Mouse (Mus musculus): ENCODE measurements around the gene Ctbp1. TPM values are rescaled to one million over a fixed set of nuclear protein-coding genes. Genes with fewer than 3 reads are reported as not detected.
A peak's percentile ranks its signal among the peaks of the same experiment; 100 is the strongest.

Ctbp1 gene
- total RNA-seq, 2 experiments from 2014 or later = 242 to 244 TPM

DNA sequence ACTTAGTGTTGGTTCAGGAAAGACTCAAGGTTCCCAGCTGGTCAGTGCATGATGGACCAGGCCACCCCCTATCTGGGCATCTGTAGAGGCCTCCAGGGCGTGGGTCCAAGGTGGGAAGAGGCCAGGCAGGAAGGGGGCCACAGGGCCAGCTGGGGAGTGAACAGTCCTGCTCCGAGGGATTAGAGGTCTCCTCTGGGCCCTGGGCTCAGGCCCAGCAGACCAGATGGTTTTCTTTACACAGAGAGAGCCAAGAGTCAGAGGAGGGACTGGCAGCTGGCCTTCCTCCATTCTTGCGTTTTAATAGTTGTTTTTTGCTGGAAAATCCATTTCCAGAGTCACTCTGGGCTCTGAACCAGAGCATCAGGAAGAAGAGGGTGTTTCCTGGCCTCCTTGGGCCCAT is 29.1 kb downstream of the Ctbp1 start:
- DNase-seq (ENCODE audit: low spot score in 2 of 2) = peak; percentile 68 to 84

DNA sequence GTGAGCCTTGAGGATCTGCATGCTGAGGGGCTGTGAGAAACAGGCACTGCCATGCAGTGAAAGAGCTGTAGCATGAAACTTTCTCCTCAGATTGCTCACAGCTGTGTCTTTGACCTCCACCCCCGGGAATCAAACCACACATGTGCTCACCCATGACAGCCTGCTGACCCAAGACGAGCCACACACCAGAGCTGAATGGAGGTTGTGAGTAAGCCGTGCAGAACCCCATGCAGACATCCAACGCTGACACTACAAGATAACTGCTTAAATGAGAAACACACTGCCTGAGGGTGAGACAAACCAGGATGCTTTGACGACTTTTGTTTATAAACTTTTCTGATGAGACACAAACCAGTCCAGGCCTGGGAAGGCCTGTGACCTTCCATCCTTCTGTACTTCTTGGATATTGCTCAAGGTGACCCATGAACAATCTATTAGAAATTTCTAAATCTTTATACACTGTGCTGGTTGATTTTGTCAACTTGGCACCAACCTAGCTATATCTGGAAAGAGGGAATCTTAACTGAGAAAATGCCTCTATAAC is 30.3 kb downstream of the Ctbp1 start:
- DNase-seq (ENCODE audit: low spot score in 2 of 2) = no peak

DNA sequence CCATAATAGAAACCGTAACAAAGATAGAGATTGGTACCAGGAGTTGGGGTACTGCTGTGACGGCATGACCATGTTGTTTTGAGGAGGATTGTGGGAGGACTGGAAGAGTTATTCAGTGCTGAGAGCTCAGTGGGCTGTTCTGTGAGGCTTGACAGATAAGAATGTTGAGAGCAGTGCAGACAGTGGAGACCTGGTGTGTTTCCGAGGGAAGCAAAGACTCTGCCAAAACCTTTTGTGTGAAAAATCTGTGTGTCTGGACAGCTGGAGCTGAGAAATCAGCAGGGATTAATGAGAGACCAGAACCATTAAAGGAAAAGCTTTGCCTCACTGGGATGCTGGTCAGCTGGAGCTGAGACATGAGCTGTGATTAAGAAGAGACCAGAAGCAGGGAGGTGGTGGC is 34.9 kb downstream of the Ctbp1 start:
- peak in 1 of 2 experiments; percentile 21 for DNase-seq (ENCODE audit: low spot score in 2 of 2)

DNA sequence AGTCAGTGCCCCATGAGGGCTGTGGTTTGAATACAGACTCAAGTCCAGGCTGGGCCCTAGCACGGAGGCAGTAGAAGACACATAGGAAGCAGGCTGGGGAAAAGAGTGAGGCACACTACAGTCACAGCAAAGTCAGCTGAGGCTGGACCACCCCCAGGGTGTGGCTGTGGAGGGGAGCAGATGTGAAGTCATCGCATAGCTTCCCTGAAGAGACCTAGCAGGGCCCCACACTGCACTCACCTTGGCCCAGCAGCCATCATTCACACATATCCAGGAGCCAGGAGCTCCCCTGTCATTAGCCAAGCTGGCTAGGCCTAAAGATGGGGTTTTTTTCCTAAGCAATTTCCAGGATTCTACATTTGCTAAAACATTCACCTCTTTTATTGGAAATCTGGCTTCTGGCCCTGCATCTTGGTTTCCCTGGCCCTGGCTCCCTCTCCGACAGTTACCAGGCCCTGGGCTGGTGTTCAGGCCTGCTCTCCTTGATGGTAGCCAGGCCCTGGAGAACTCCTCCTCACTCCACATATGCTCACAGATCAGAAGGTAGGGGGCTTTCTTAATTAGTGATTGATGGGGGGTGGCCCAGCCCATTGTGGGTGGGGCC is 35.6 kb downstream of the Ctbp1 start:
- peak in 1 of 2 experiments; percentile 40 for DNase-seq (ENCODE audit: low spot score in 2 of 2)

DNA sequence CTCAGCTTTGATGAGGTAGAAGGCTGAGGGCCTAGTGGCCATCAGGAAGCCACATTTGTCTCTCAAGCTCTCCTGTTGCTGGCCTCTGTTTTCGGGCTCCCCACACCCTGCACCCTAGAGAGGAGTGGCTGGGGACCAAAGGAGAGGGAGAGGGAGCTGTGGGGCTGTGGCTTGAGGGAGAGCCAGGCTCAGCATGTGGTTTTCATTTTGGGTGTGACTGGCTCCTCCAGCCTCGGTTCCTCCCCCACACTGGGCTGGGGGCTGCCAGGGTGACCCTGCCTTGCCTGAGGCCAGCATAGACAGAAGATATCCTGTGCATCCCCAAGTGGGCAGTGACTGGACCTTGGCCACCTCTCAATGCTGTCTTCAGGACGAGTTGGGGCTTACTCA is 36.5 kb downstream of the Ctbp1 start:
- no peak for DNase-seq (ENCODE audit: low spot score in 2 of 2)

DNA sequence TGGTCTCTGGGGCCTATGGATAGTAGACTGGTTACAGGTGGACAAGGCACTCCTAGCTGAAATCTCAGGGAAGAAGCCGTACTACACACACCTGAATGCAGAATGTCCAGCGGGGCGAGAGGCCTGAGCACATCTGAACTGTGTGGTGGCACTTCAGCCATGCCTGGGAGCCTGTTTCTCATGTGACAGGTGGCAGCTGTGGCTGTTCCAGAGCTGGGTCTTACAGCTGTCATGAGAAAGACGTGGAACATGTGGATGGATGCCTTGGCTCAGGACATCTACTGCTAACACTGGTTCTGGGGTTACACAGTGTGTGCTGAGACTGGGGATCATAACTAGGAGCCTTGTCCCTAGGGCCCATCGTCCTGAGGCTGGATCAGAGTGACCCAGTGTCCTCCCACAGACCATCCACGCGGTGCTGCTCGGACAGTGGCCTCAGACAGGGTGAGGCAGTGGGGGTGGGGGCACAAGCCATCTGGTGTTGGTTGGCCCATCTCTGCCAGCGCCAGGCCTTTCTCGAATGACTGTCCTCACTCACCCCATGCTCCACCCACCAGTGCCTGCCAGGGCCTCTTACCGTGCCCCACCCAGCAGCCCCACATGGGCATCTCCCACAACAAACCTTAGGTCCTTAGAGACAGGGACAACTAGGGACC is 37.1 kb downstream of the Ctbp1 start:
- peak in 1 of 2 experiments; percentile 58 for DNase-seq (ENCODE audit: low spot score in 2 of 2)

DNA sequence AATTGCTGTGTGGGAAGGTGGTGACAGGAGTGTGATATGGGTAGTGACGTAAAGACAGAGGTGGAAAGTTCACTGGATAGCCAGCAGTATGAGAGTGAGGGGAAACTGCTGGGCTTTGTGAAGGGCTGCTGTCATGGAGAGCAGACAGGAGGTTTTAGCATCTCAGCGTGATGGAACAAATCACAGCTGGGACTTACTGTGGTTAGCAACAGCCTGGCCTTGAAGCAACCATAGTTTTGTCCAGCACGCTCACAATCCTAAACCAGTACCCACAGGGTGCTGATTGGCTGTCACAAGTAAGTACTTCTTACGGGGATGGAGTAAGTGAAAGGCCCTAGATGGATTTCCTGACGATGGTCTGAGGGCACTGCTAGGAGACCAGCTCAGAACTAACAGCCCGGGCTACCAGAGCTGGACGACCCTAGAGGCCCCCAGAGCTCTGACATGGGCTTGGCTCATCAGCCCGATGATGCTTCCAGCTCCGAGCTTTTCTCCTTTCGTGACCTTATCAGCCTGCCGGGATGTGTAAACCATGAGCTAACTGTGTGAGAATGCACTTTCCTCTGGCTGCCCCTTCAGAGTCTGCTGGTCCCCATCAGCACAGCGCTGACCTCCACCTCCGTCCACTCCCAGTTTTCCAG is 40.3 kb downstream of the Ctbp1 start:
- DNase-seq (ENCODE audit: low spot score in 2 of 2) = peak in 1 of 2 experiments; percentile 47

DNA sequence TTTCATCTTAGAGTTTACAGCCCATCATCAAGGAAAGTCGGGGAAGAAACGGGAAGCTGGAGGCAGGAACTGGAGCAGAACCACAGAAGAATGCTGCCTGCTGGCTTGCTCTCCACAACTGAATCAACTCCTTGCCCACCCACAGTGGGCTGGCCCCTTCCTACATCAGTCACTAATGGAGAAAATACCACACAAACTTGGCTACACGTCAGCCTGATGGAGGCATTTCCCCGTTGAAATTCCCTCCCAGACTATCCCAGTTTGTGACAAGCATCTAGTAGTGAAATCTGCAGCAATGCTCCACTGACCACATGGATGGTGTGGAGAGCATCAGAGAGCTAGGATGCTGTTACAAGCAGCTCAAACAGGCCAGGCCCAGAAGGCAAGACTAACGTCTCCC is 42.0 kb downstream of the Ctbp1 start:
- no peak for DNase-seq (ENCODE audit: low spot score in 2 of 2)

DNA sequence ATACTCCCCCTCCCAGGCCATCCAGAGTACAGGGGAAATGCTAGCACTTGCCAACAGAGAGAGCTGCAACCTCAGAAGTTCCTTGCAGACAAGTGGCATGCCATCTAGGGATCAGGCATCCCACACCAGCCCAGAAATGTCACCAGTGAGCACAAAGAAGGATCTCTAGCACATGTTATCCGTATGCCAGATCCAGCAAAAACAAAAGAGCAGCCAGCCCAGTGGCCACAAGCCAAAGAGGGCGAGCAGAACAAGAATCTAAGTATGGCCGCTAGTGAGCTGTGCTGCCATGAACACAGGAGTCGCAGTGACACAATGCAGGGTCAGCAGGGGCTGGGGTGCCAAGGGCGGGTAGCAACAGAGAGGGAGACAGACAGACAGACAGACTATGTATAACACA is 44.5 kb downstream of the Ctbp1 start:
- DNase-seq (ENCODE audit: low spot score in 2 of 2) = peak in 1 of 2 experiments; percentile 49

DNA sequence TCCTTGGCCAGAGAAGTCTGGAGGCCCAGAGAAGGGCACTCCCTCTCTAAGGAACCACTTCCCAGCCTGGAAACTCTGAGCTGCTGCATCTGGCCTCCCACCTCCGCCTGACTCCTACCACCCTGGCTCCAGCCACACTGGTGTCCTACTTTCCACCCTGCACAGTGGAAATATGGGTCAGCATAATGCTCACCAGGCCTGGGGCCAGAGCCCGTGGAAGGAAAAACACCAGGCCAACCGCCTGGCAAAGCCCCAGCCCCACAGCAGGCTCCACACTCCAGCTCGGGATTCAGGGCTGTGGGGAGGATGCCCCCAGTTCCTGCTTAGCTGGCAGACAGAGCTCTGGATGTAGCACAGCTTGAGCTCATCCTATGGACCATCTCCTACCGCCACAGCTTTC is 46.4 kb downstream of the Ctbp1 start:
- DNase-seq (ENCODE audit: low spot score in 2 of 2) = peak; percentile 50 to 66

DNA sequence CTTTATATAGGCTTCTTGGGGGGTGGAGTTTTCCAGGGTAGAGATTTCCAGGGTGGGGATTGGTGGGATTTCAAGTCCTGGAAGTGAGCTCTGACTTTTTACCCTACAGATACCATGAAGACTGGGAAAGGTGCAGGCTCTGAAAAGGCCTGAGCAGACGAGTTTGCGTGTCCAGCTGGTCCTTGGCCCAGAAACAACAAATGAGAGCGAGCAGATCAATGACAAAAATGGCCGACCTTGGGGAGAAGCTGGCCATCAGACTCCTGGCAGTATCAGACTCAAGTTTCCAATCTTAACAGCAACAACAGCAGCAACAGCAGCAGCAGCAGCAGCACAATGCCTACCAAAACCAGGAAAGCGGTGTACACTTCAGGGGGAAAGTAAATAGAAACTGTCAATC is 49.1 kb downstream of the Ctbp1 start:
- no peak for DNase-seq (ENCODE audit: low spot score in 2 of 2)

DNA sequence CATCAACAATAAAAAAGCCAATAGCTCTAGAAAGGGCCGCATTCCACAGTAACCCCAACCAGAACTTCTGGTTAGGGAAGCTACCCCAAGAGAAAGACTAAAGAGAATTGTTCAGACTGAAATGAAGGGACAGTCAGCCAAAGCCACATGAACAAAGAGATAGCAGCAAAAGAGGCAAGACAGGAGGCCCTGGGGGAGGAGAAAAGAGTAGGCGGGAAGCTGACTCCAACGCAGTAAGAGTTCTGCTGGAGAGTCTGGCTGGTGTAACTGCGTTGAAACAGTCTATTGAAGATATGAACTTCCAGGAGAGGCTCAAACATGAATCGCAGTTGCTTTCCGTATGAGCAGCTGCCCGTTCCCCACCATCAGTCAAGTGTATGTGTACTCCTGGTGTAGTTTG is 50.3 kb downstream of the Ctbp1 start:
- DNase-seq (ENCODE audit: low spot score in 2 of 2) = no peak

DNA sequence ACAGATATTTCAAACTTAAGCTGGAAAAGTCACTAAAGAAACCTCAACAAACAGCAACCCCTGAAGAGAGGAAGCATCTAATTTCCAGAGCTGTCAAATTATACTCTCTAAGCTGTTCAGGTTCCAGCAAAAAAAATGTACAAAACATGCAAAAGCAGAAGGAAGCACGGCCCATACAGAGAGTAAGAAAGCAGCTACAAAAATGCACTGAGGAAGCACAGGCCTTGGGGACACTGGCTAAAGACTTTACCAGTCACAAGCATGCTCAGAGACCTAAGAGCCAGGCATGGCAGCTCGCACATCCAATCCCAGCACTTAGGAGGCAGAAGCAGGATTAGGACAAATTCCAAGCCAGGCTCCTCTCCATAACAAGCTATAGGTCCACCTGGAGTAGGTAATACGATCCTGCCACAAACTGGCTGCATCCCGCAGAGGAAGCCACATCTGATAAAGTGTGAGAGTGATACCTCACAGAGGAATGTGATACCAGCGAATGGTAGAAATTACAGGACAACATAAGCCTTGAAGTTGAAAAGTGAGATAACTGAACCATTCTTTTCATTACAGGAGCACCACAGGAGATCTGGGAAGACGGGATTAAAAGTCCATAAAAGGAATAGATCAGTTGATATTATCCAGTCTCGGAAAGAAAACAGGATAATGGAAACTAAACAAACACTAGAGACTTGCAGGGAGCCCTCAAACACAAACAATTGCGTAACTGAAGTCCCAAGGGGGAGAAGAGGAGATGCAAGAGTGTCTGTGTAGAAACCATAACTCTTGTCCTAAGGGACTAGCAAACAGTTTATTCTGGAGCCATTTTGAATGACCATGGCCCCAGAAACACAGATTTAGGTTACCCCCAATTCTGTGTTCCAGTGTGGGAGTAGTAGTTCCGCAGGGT is 51.7 kb downstream of the Ctbp1 start:
- no peak for DNase-seq (ENCODE audit: low spot score in 2 of 2)

DNA sequence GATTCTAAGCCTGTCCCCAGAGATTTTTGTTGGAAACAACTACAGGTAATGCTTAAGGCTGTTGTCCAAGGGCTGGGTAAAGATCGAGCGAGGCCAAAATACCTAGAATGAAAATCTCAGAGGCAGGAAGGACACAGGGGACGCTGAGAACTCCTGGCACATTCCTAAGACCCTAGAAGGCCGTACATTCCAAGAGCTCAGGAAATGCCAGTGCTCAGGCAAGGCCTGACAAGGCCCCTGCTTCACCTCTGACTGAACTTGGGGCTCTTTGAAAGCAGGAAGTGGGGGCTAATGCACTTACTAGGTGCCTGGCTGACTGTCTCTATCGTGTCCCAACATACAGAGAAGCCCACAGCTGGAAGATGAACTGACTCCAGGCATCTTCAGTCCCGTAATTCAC is 52.4 kb downstream of the Ctbp1 start:
- DNase-seq (ENCODE audit: low spot score in 2 of 2) = no peak

DNA sequence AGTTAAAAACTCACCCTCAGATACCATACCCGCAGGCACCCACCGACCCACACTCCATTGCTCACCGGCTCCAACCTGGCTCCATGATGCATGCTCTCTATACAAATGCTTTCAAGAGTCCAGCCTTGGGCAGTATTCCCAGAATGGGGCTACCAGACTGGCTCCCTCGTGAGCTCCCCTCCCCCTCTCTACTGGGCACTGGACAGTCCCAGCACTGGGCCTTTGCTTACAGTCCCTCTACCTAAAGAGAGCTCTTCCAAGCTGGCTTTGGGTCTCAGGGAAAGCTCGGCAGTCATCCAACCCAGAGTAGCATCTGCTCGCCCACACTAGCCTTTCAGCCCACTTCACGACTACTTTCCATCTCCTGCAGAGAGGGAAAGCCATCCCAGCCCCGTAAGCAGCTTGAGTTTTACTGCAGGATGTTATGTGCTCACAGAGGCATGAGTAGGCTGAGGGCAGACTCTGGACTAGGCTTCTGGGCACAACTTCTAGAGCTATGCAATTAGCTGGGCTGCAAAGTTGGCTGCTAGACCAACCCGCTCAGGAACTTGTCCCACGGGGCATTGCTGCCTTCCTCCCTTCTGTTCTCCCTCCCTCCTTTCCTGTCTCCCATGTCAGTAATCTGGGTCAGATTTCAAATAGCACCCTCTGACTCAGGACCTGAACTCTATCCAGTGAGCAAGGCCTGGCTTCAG is 54.3 kb downstream of the Ctbp1 start:
- peak in 1 of 2 experiments; percentile 30 for DNase-seq (ENCODE audit: low spot score in 2 of 2)

DNA sequence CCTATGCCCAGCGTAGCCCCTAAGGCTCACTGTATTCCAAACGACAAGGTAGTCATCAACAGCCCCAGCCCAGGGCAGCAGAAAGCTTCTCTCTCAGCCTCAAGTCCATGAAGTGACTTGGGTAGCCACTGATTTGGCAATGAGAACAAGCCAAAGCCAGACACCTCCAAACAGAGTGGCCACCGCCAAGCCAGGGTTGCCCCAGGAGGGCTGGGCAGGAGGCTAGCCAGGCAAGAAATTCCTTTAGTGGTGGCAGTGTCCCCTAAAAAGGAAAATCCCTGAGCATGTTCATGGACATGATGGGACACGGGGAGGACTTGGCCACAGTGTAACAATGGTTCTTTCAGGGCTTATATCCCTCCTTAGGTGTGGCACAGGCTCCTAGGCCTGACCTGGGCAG is 55.0 kb downstream of the Ctbp1 start:
- DNase-seq (ENCODE audit: low spot score in 2 of 2) = no peak

DNA sequence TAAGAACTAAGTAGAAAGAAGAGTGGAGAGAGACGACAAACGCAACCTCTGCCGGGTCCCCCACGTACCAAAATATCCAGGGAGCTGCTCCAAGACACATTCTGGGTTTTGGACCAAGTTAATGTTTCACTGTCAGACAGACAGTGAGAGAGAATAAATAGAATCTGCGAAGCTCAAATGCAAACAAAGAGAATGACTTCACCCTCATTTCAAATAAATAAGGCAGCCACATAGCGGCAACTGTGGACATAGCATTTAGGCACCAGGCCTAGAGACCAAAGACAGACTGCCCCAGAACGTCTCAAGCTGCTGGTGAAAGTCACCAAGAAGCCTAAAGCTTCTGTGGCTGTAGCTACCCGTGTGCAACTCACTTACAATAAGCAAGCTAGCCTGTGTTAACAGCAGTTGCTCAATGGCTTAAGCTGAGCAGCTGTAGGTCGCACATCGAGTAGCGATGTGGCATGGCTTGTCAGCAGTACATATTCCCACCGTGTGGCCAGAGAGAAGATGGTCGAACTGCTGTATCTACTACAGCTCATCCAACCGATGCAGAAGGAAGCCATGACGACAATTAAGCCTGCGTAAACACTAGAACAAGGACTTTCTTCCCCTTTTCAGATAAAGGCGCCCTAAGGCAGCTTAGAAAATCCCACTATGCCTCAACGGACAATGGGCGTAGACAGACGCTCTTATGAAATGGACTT is 55.9 kb downstream of the Ctbp1 start:
- DNase-seq (ENCODE audit: low spot score in 2 of 2) = no peak

DNA sequence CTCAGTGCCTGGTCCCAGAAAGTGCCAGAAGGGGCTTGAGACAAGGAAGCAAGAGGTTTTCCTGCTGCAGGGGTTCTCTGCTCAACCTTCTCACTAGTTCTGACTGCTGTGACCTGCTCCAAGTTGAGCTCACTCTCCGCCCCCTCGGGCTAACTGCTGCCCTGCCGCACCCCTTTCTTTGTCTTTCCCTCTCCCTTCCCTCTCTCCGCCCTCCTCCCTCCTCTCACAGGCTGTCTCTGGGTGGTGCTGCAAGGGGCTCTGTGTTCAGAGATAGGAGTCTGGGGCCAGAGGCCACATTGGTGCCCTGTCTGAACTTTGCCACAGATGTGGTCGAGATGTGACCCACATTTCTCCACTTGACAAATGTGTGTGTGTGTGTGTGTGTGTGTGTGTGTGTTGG is 56.7 kb downstream of the Ctbp1 start, which contains the start of gene Spon2:
TSS of gene Spon2 (minus strand) at position 375 of the 400 bp plus-strand sequence.
- peak in 1 of 2 experiments; percentile 58 for DNase-seq (ENCODE audit: low spot score in 2 of 2)

DNA sequence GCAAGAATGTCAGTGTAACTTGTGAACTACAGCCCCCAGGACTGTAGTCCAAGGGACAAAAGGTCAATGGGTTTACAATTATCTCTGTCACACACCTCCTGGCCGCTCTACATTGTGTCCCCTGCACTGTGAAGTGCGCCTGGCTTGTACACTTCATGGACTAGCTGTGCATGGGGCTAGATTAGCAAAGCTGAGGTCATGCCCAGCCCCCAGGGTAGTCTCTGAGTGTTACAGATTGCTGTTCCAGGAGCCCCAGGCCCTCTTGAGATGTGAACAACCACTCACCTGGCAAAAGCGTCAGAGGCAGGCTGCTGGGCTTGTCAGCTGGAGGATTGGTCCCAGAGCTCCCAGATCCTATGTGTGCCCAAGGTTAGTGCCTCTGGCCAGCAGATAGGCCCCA is 57.1 kb downstream of the Ctbp1 start:
- no peak for DNase-seq (ENCODE audit: low spot score in 2 of 2)

DNA sequence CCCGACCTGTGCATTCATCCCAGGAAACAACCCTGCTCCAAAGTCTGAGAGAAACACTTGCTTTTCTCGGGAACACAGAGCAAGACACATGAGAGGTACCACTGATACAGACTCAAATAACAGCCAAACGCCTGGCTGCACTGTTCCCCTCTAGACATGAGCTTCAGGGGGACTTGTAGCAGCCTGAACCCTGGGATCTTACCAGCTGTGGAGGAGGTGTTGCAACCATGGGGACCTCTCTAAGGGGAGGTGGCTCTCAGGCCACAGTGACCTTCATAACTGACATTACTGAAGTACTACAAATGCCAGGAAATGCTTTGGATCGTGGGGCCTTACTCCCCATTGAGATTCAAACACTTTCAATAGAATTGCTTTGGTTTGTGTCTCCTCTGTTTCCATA is 60.1 kb downstream of the Ctbp1 start:
- no peak for DNase-seq (ENCODE audit: low spot score in 2 of 2)
